Mouse (Mus musculus): Measurements from ENCODE around the gene Pld3. TPM values are rescaled to one million over a fixed set of nuclear protein-coding genes. Genes with fewer than 3 reads are reported as not detected.

Pld3 gene
- total and polyA plus RNA-seq, 3 experiments: 11.1 to 22.8 TPM; not detected in 1

- Histone ChIP-seq H3K9ac (ENCODE audit: control insufficient read depth, low read depth, low read length, poor library complexity, severe bottlenecking) (no peak overlapping the region), H3K27me3 (ENCODE audit: control insufficient read depth in 1 of 2, insufficient read depth in 2 of 2, low read length in 2 of 2) (no peaks in the 10 kb centered on the region), H3K4me3 (ENCODE audit: control insufficient read depth in 1 of 2, insufficient read depth in 1 of 2, low read depth in 2 of 2, low read length in 2 of 2) (no peak overlapping the region), H3K27ac (ENCODE audit: control insufficient read depth, low read depth, low read length) (no peak overlapping the region), H3K36me3 (ENCODE audit: control insufficient read depth in 1 of 2, insufficient read depth in 2 of 2, low read length in 2 of 2) (no peaks in the 10 kb centered on the region), H3K79me2 (ENCODE audit: control insufficient read depth, insufficient read depth, low read length, poor library complexity) (no peaks in the 10 kb centered on the region), H3K4me1 (ENCODE audit: control insufficient read depth in 1 of 2, insufficient read depth in 2 of 2, low read length in 2 of 2) (peaks cover 0 to 11% of the 10 kb centered on the region in 2 experiments; a peak in 2 of 4 replicates), H3K9me3 (replicated peaks; ENCODE audit: insufficient read depth, low read length) (no peaks in the 10 kb centered on the region)
- DNase-seq (ENCODE audit: low read depth, low spot score): no peak
- TF ChIP-seq MAZ (IDR thresholded peaks at IDR 0.05; ENCODE audit: low read depth, low read length) (no peak), TCF12 (IDR thresholded peaks at IDR 0.05; ENCODE audit: low read depth, low read length) (no peak), POLR2A (IDR thresholded peaks at IDR 0.05; ENCODE audit: control insufficient read depth in 1 of 2, insufficient read depth in 1 of 2, low read depth in 1 of 2, low read length in 2 of 2, poor library complexity in 1 of 2) (no peak), NRF1 (IDR thresholded peaks at IDR 0.05; ENCODE audit: insufficient read depth, low read depth, low read length, poor library complexity, severe bottlenecking) (no peak), SIN3A (IDR thresholded peaks at IDR 0.05; ENCODE audit: low read length) (no peak), KAT2A (conservative IDR thresholded peaks at IDR 0.05; ENCODE audit: low read depth, low read length) (no peak), CHD1 (IDR thresholded peaks at IDR 0.05; ENCODE audit: low read depth, low read length) (no peak), JUND (IDR thresholded peaks at IDR 0.05; ENCODE audit: low read depth, low read length) (no peak), MXI1 (IDR thresholded peaks at IDR 0.05; ENCODE audit: low read depth, low read length) (no peak)
Measured at GRCm38 (mm10) chr7:27531707-27532106, 21.3 kb downstream of the Pld3 start.

GRCm38 (mm10) chr7:27530937-27531336, 22.1 kb downstream of the Pld3 start:
- DNase-seq (ENCODE audit: low read depth, low spot score): no peak
- no peaks in the 10 kb centered on the region for H3K9me3 ChIP-seq (replicated peaks; ENCODE audit: insufficient read depth, low read length)
- peaks cover 0 to 11% of the 10 kb centered on the region in 2 experiments; a peak in 2 of 4 replicates for H3K4me1 ChIP-seq (ENCODE audit: control insufficient read depth in 1 of 2, insufficient read depth in 2 of 2, low read length in 2 of 2)
- H3K79me2 ChIP-seq (ENCODE audit: control insufficient read depth, insufficient read depth, low read length, poor library complexity): no peaks in the 10 kb centered on the region
- no peak overlapping the region for H3K9ac ChIP-seq (ENCODE audit: control insufficient read depth, low read depth, low read length, poor library complexity, severe bottlenecking)
- H3K27ac ChIP-seq (ENCODE audit: control insufficient read depth, low read depth, low read length): no peak overlapping the region
- TF ChIP-seq CTCF (IDR thresholded peaks at IDR 0.05 in 2 of 3, conservative IDR thresholded peaks at IDR 0.05 in 1 of 3; ENCODE audit: control insufficient read depth in 1 of 3, insufficient read depth in 1 of 3, low read depth in 2 of 3, low read length in 3 of 3, poor library complexity in 1 of 3, severe bottlenecking in 1 of 3): peak in 2 of 3 experiments; percentile 24 to 32; a peak in 3 of 6 replicates
- TF ChIP-seq JUND (IDR thresholded peaks at IDR 0.05; ENCODE audit: low read depth, low read length): no peak
- TF ChIP-seq CHD1 (IDR thresholded peaks at IDR 0.05; ENCODE audit: low read depth, low read length): no peak
- TF ChIP-seq SMC3 (IDR thresholded peaks at IDR 0.05; ENCODE audit: low read depth, low read length): peak; percentile 17; the same call in 1 of the 2 replicates
- H3K36me3 ChIP-seq (ENCODE audit: control insufficient read depth in 1 of 2, insufficient read depth in 2 of 2, low read length in 2 of 2): no peaks in the 10 kb centered on the region
- no peak overlapping the region for H3K4me3 ChIP-seq (ENCODE audit: control insufficient read depth in 1 of 2, insufficient read depth in 1 of 2, low read depth in 2 of 2, low read length in 2 of 2)
- no peaks in the 10 kb centered on the region for H3K27me3 ChIP-seq (ENCODE audit: control insufficient read depth in 1 of 2, insufficient read depth in 2 of 2, low read length in 2 of 2)

GRCm38 (mm10) chr7:27529070-27529469, 23.9 kb downstream of the Pld3 start:
- Histone ChIP-seq H3K27ac (ENCODE audit: control insufficient read depth, low read depth, low read length) (no peak overlapping the region), H3K36me3 (ENCODE audit: control insufficient read depth in 1 of 2, insufficient read depth in 2 of 2, low read length in 2 of 2) (no peaks in the 10 kb centered on the region), H3K27me3 (ENCODE audit: control insufficient read depth in 1 of 2, insufficient read depth in 2 of 2, low read length in 2 of 2) (no peaks in the 10 kb centered on the region), H3K4me1 (ENCODE audit: control insufficient read depth in 1 of 2, insufficient read depth in 2 of 2, low read length in 2 of 2) (no peaks in the 10 kb centered on the region; a peak in 1 of 4 replicates), H3K9me3 (replicated peaks; ENCODE audit: insufficient read depth, low read length) (no peaks in the 10 kb centered on the region), H3K4me3 (ENCODE audit: control insufficient read depth in 1 of 2, insufficient read depth in 1 of 2, low read depth in 2 of 2, low read length in 2 of 2) (no peak overlapping the region), H3K9ac (ENCODE audit: control insufficient read depth, low read depth, low read length, poor library complexity, severe bottlenecking) (no peak overlapping the region), H3K79me2 (ENCODE audit: control insufficient read depth, insufficient read depth, low read length, poor library complexity) (no peaks in the 10 kb centered on the region)
- no peak for DNase-seq (ENCODE audit: low read depth, low spot score)
- no peak for TF ChIP-seq ELF1 (IDR thresholded peaks at IDR 0.05; ENCODE audit: low read depth, low read length)
- no peak for TF ChIP-seq GATA1 (IDR thresholded peaks at IDR 0.05; ENCODE audit: low read depth, low read length)
- TF ChIP-seq EP300 (IDR thresholded peaks at IDR 0.05; ENCODE audit: low read depth in 1 of 2, low read length in 2 of 2): no peak
- no peak for TF ChIP-seq JUND (IDR thresholded peaks at IDR 0.05; ENCODE audit: low read depth, low read length)
- TF ChIP-seq NELFE (IDR thresholded peaks at IDR 0.05; ENCODE audit: low read depth, low read length): no peak
- TF ChIP-seq CTCF (IDR thresholded peaks at IDR 0.05 in 2 of 3, conservative IDR thresholded peaks at IDR 0.05 in 1 of 3; ENCODE audit: control insufficient read depth in 1 of 3, insufficient read depth in 1 of 3, low read depth in 2 of 3, low read length in 3 of 3, poor library complexity in 1 of 3, severe bottlenecking in 1 of 3): no peak
- no peak for TF ChIP-seq POLR2AphosphoS2 (IDR thresholded peaks at IDR 0.05; ENCODE audit: low read length)
- TF ChIP-seq POLR2AphosphoS5 (IDR thresholded peaks at IDR 0.05; ENCODE audit: borderline replicate concordance, low read depth, low read length): no peak
